Mouse (Mus musculus) bone marrow macrophage, adult 2 months (primary cell): ENCODE data around the gene Ttll5.

Experiments
- CTCF ChIP-seq: IDR thresholded peaks from 2 replicates; pipeline ENCODE4 v1.5.1; 2012; ENCODE audit warnings: low read depth, mild to moderate bottlenecking, low read length, moderate library complexity
- POLR2A ChIP-seq: IDR thresholded peaks from 2 replicates; pipeline ENCODE4 v1.6.1; 2012; ENCODE audit warnings: mild to moderate bottlenecking, low read depth, low read length, borderline replicate concordance

- TF ChIP-seq CTCF: no peak
- TF ChIP-seq POLR2A: no peak
These were observed 112.9 kb downstream of the Ttll5 start for GRCm38 (mm10) chr12:85937384-85937783.
